Mouse (Mus musculus): ENCODE data around the gene AA986860.

- TF ChIP-seq CTCF (IDR thresholded peaks at IDR 0.05; ENCODE audit: low read depth) (no peak), EP300 (optimal IDR thresholded peaks at IDR 0.05) (no peak)
Measured at GRCm38 (mm10) chr1:130775691-130776331, 44.0 kb downstream of the AA986860 start.
